ENCODE assay signal across 12 mouse cellular contexts in the genomic region with DNA sequence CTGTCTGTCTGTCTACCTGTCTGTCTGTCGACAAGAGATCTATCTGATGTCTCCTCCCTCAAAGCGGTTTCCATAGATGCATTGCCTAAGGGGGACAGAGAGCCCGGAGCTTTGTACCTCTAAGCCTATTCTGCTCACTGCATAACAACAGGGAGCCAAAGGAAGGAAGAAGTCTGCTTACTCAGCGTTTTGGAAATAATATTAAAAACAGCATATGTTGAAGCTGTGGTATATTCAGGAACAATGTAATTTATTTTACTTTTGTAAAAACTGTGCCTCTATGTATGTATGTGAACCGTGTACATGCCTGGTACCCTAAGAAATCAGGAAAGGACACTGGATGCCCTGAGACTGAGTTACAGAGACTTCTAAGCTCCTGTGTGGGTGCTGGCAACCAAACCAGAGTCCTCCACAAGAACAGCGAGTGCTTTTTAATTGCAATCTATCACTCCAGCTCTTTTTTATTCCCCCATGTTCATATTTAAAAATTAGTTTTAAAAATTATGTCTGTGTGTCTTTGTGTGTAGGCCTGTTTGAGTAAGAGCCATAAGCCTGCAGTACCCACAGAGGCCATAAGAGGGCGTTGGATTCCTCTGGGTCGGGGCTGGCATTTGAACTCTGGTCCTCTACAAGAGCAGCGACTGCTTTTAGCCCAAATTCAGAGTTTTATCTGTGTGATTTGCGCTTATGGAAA. TPM values are rescaled to one million over a fixed set of nuclear protein-coding genes. Genes with fewer than 3 reads are reported as not detected.
DNase-seq lines count a peak whose midpoint lies in the region; ATAC-seq and TF ChIP-seq lines count a peak whose summit lies in the region.
"Had no signal": no experiment of that assay in that cellular context is flagged by ENCODE, and none has a peak within 500 bp of the region (broad histone marks: within the 10 kb centered on the region; RNA-seq: fewer than 3 reads in every experiment).

No protein-coding gene starts in this region.

- no peaks in the 10 kb centered on the region for H3K9me3 ChIP-seq in forebrain, embryonic 11.5 days (ENCODE audit: control insufficient read depth, low read length)
- H3K9me3 ChIP-seq: intestine, embryonic 15.5 days; limb, embryonic 12.5 days had no signal

- no peaks in the 10 kb centered on the region for H3K4me1 ChIP-seq in forebrain, embryonic 11.5 days (replicated peaks; ENCODE audit: control insufficient read depth, insufficient read depth, low read length)
- H3K4me1 ChIP-seq: intestine, embryonic 15.5 days had no signal

- TF ChIP-seq CTCF in left cerebral cortex, adult 2 months (IDR thresholded peaks at IDR 0.05): peak; percentile 25

- no peak overlapping the region for H3K27ac ChIP-seq in left cerebral cortex, adult 2 months
- no peak overlapping the region for H3K27ac ChIP-seq in forebrain, embryonic 11.5 days (ENCODE audit: low read depth, low read length)
- H3K27ac ChIP-seq: intestine, embryonic 15.5 days; limb, embryonic 12.5 days had no signal

- H3K36me3 ChIP-seq in forebrain, embryonic 11.5 days (ENCODE audit: control insufficient read depth, insufficient read depth, low read length): no peaks in the 10 kb centered on the region
- H3K36me3 ChIP-seq: intestine, embryonic 15.5 days; limb, embryonic 12.5 days had no signal

- intact Hi-C loops in left cerebral cortex, adult 2 months (cut with DNase I): no loop called here
- intact Hi-C loops in left cerebral cortex, postnatal 25 days (cut with DNase I): no loop called here

- DNase-seq in left cerebral cortex, adult 2 months (ENCODE audit: extremely low spot score in 1 of 2, low spot score in 2 of 2): no peak
- DNase-seq in left cerebral cortex, postnatal 25 days (ENCODE audit: low spot score in 2 of 2): no peak
- peak; percentile 33 for DNase-seq in ES-CJ7 (ENCODE audit: low read depth, low spot score)
- DNase-seq in ZHBTc4 (ENCODE audit: low read depth, low spot score): peak; percentile 48
- DNase-seq in forebrain, embryonic 11.5 days (ENCODE audit: low spot score): no peak
- no peak for DNase-seq in thymus, postnatal 14 days
- DNase-seq: adrenal gland, adult 2 months; heart, postnatal 14 days; retina, postnatal 1 day had no signal

- H3K4me2 ChIP-seq in forebrain, embryonic 11.5 days (ENCODE audit: low read depth, low read length, severe bottlenecking): no peak overlapping the region
- H3K4me2 ChIP-seq: intestine, embryonic 15.5 days; limb, embryonic 12.5 days had no signal

- 83% methylated on average over 10 of the region's 10 CpGs for WGBS in forebrain, embryonic 11.5 days

- no peaks in the 10 kb centered on the region for H3K27me3 ChIP-seq in forebrain, embryonic 11.5 days (ENCODE audit: control insufficient read depth, insufficient read depth, low read length)
- H3K27me3 ChIP-seq: intestine, embryonic 15.5 days; limb, embryonic 12.5 days had no signal

- peak; percentile 32; the same call in 1 of the 2 replicates for ATAC-seq in megakaryocyte progenitor cell, adult 5-6 weeks (replicated peaks; ENCODE audit: poor library complexity)
- ATAC-seq in forebrain, embryonic 11.5 days (replicated peaks; ENCODE audit: low FRiP score): no peak

- no peak overlapping the region for H3K9ac ChIP-seq in forebrain, embryonic 11.5 days (ENCODE audit: low read length)
- H3K9ac ChIP-seq: intestine, embryonic 15.5 days; limb, embryonic 12.5 days had no signal

- no peak overlapping the region for H3K4me3 ChIP-seq in left cerebral cortex, adult 2 months
- no peak overlapping the region for H3K4me3 ChIP-seq in forebrain, embryonic 11.5 days (ENCODE audit: low read depth, low read length)
- H3K4me3 ChIP-seq: intestine, embryonic 15.5 days; limb, embryonic 12.5 days had no signal

RNA-seq across cellular contexts. Expression of gene Slc39a8, which starts 28.7 kb away (rescaled TPM):
- 1 to 10 TPM; 2.7 to 3.2 TPM for total RNA-seq in left cerebral cortex, adult 2 months (2021)
- 1 to 10 TPM; 3.5 to 3.9 TPM for total RNA-seq in left cerebral cortex, postnatal 25 days (2021)
- 16.8 and 20.6 TPM in 2 replicates for total RNA-seq in megakaryocyte progenitor cell, adult 5-6 weeks (2015)
- total RNA-seq in megakaryocyte progenitor cell, adult 5-6 weeks (2017): 13.5 and 14.4 TPM in 2 replicates
- 21.2 and 22.4 TPM in 2 replicates for polyA plus RNA-seq in forebrain, embryonic 11.5 days (2014; fragmentation: Nextera tagmentation; extraction: Ambion mirVana)

Comparison
In these comparisons a context has a peak if more than half of its experiments do, and no peak if none do; other contexts are left out.
1. DNase-seq: peak in ES-CJ7 (single experiment) and ZHBTc4 (single experiment); none in left cerebral cortex, adult 2 months (0 of 2), left cerebral cortex, postnatal 25 days (0 of 2), forebrain, embryonic 11.5 days (single experiment) and thymus, postnatal 14 days (single experiment).